Mouse (Mus musculus): ENCODE measurements around the gene Prss37. TPM values are rescaled to one million over a fixed set of nuclear protein-coding genes. Genes with fewer than 3 reads are reported as not detected.

The Prss37 gene
- polyA plus RNA-seq (2012; rRNA removed) = not detected in 2 replicates

DNA sequence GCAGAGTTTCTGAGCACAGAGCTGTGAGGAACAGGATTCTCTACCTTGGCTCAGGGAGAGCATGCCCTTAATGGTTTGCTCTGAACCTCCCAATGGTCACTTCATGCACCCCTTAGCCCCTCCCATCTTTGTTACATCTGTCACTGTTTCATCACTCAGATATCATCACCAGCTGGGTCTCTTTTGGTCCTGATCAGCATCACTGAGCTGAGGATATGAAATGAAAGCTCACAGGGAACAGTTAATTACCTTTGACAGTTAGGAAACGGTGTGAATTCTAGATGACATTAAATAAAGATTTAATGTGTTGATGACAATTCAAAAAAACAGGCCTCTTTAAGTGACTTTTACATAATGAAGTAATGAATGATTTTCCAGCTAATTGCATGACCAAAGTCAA lies at the start of gene Prss37:
Gene Prss37, minus strand, starts transcription at position 101 of the 400 bp plus-strand sequence.

DNA sequence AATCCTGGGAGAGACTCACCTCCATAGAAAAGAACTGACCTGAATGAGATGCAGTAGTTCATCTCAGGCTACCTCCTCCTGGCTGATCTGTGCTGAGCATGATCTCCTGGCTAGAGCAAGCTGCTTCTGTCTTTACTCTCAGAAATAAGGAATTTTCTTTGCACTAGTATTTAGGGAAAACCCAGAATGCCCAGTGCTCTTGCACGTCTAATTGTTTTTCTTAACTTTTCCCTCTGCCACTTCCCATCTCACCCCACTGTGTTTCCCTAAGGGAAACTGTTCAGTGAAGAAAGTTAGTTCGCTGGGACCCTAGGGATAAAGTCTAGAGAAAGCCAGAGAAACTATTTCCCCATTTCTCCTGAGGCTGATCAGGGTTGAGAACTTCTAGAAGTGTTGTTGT lies 35.6 kb upstream of the Prss37 start, which contains the start of gene Olfr461:
Gene Olfr461, minus strand, starts transcription at position 101 of the 400 bp plus-strand sequence.

DNA sequence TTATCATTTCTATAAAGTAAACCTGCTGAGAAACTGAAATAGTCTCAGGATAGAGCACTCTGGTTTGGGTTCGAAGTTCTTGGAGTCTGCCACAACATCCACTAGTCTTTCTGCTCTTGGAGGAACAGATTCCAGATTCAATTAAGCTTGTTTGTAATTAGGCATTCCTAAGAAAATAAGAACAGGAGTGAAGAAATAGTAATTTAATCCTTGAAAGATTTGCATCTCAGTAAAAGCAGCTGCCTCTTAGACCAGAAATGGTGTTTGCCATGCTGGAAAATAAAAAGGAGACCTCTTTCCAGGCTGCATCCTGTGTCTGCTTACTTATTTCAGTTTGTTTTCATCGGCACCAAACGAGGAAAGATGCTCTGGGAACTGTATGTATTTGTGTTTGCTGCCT lies 26.1 kb downstream of the Prss37 start, which contains the start of gene Tas2r108:
Gene Tas2r108, plus strand, starts transcription at position 301 of the 400 bp plus-strand sequence.

DNA sequence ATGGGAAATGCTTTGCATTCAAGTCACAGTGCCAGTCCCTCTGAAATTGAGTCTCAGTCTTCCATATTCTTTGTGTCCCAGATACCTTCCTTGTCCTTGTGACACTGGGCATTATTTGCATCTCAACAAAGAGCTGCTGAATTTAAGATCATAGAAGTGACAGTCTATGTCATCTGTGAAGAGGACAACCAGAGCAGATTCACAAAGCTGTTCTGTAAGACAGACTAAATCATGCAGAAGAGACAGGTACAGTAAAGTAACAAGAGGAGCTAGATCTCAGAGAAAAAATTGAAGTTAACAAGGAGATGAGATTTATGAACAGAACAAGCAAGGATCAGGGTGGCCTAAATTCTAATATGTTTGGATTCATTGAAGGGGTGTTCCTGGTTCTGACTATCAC lies 28.4 kb downstream of the Prss37 start, which contains the start of gene Tas2r137:
Gene Tas2r137, plus strand, starts transcription at position 301 of the 400 bp plus-strand sequence.

DNA sequence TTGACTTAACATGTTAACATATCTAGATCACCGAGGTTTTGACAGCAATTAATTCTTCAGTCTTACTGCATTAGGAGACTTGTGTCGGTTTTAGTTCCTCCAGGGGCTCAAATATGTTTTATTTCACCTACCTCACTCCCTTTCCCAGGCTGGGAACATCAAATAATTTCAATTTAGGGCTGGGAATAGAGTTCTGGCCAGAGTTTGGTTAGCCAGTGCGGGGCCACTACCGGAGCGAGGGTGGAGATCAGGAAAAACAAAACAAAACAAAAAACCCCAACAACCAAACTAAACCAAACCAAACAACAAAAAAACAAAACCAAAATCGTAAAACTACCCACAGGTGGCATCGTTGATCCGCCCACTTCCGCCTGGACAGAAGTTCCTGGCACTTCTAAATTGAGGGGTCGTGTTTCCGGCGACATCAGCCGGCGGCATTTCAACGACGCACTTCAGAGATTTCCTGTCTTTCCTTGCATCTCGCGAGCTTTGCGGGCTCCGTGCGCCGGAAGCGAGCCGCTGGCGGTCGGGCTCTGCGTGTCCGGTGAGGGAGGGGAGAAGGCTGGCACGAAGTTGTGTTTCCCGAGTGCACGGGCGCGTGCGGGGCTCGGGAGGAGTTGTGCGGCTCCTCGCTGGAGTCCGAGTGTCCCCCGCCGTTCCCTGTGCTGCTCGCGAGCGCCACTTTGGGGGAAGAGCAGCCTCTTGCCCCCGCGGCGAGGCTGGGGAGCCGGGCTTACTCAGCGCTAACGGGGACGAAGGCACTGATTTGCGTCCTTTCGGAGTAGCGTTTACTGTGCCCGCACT lies 48.2 kb downstream of the Prss37 start, which contains the start of gene Ssbp1:
Gene Ssbp1, plus strand, starts transcription at position 437 of the 804 bp plus-strand sequence.

Other genes with a start within 250 kb of the Prss37 start
- gene Agk, start 194.3 kb downstream of the Prss37 start, polyA plus RNA-seq (2012; rRNA removed) = 5.0 and 5.2 TPM in 2 replicates
- 8.6 and 9.7 TPM in 2 replicates for gene E330009J07Rik, start 83.4 kb downstream of the Prss37 start, polyA plus RNA-seq (2012; rRNA removed)
- gene Wee2, start 80.4 kb downstream of the Prss37 start, polyA plus RNA-seq (2012; rRNA removed) = not detected in 2 replicates
- 5.5 and 7.2 TPM in 2 replicates for gene Ssbp1, start 48.2 kb downstream of the Prss37 start, polyA plus RNA-seq (2012; rRNA removed)
- not detected in 2 replicates for gene Tas2r137, start 28.3 kb downstream of the Prss37 start, polyA plus RNA-seq (2012; rRNA removed)
- gene Tas2r108, start 26.0 kb downstream of the Prss37 start, polyA plus RNA-seq (2012; rRNA removed) = not detected in 2 replicates
- not detected in 2 replicates for gene Olfr461, start 35.5 kb upstream of the Prss37 start, polyA plus RNA-seq (2012; rRNA removed)
- gene Olfr460, start 50.0 kb upstream of the Prss37 start, polyA plus RNA-seq (2012; rRNA removed) = not detected in 2 replicates
- gene Clec5a, start 66.3 kb upstream of the Prss37 start, polyA plus RNA-seq (2012; rRNA removed) = 0.28 TPM in 1 of 2 replicates, not detected in the other
- gene Tas2r138, start 93.8 kb upstream of the Prss37 start, polyA plus RNA-seq (2012; rRNA removed) = not detected in 2 replicates
- gene Mgam, start 109.3 kb upstream of the Prss37 start, polyA plus RNA-seq (2012; rRNA removed) = 36.4 and 41.1 TPM in 2 replicates

All from colon, adult 2 months (tissue).